Mouse (Mus musculus): ENCODE results near the gene Tle1. TPM values are rescaled to one million over a fixed set of nuclear protein-coding genes. Genes with fewer than 3 reads are reported as not detected.

Gene Tle1
- 8.5 and 8.6 TPM in 2 replicates for polyA plus RNA-seq (2015; fragmentation: Nextera tagmentation; extraction: Ambion mirVana)

DNA sequence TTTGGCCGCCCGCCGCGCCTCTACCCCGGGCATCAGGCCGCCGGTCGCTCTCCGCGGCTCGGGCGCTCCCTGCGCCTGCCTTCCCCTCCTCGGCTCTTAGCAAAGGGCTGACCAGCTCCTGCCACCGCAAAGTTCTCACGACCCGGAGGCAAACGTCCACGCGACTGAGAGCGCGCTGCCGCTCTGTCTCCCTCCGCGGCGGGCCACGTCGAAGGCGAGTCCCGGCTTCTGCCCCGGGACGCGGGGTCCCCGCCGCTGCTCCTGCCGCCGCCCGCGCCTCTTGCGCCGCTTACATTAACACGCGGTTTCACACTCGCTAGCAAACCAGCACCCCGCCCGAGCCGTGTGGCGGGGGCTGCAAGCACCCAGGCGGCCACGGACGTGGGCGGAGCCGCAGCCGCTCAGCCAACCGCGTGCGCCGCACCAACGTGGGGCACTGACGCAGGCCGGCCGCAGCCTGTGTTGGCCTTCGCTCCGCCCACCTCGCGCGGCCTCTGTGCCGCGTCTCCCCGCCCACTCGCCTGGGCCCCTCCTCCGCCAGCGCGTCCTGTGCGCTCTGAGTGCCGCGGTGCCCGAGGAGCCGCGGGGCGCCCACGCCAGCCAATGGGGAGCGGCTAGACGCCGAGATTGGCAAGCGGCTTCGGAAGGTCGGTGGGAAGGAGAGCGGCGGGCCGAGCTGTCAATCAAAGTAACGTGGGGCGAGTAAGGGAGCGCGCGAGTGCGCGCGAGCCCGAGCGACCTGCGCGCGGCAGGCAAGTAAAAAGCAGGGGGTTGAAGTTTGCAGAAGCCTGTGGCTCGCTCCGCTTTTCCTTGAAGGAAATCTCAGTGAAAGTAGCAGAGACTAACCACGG is at the start of gene Tle1:
Gene Tle1, minus strand, starts transcription at position 361 of the 851 bp plus-strand sequence.

Measured in urinary bladder, postnatal 0 days (tissue).